Mouse (Mus musculus) megakaryocyte, embryonic 14.5 days (primary cell): ENCODE results near the gene Nemf. TPM values are rescaled to one million over a fixed set of nuclear protein-coding genes. Genes with fewer than 3 reads are reported as not detected.

Experiments used
- H3K27me3 ChIP-seq: replicated peaks from 2 replicates; pipeline ENCODE3; 2012; ENCODE audit warnings: inconsistent platforms
- H3K36me3 ChIP-seq: replicated peaks from 2 replicates; pipeline ENCODE3; 2012; ENCODE audit warnings: low read length, inconsistent platforms, mixed read lengths
- H3K4me1 ChIP-seq: 2 replicates; pipeline ENCODE4 v1.6.1; 2012; ENCODE audit warnings: inconsistent platforms
- H3K4me3 ChIP-seq: replicated peaks from 2 replicates; pipeline ENCODE3; 2012; ENCODE audit warnings: moderate library complexity, mild to moderate bottlenecking, inconsistent platforms
- H3K9me3 ChIP-seq: 2 replicates; pipeline ENCODE4 v1.6.1; 2012; ENCODE audit warnings: inconsistent platforms
- FLI1 ChIP-seq: IDR thresholded peaks from 2 replicates; pipeline ENCODE4 v1.6.1; 2012; ENCODE audit warnings: low read length, inconsistent platforms, mixed read lengths
- GATA1 ChIP-seq: IDR thresholded peaks from 3 replicates; pipeline ENCODE4 v1.6.1; 2012; ENCODE audit warnings: mixed read lengths, low read length, inconsistent platforms, borderline replicate concordance
- polyA plus RNA-seq: library from polyadenylated mRNA; stranded (reverse); fragments of >175 nt; gene quantifications from 2 replicates; pipeline ENCODE4 v1.2.3, GENCODE M21; 2012; ENCODE audit warnings: low replicate concordance; ENCODE audit not compliant: insufficient read depth

The Nemf gene
- polyA plus RNA-seq, 1 experiment, result 1.4 TPM

GRCm38 (mm10) chr12:69309659-69310058 lies 47.3 kb downstream of the Nemf start:
- no peak for TF ChIP-seq FLI1
- no peak for TF ChIP-seq GATA1
- Histone ChIP-seq H3K27me3 (no peaks in the 10 kb centered on the region), H3K9me3 (no peaks in the 10 kb centered on the region), H3K36me3 (peaks cover 96% of the 10 kb centered on the region), H3K4me3 (no peak overlapping the region), H3K4me1 (no peaks in the 10 kb centered on the region)

- Histone ChIP-seq H3K27me3 (no peaks in the 10 kb centered on the region), H3K9me3 (no peaks in the 10 kb centered on the region), H3K4me1 (no peaks in the 10 kb centered on the region), H3K36me3 (peaks cover 95% of the 10 kb centered on the region), H3K4me3 (no peak overlapping the region)
- no peak for TF ChIP-seq FLI1
- no peak for TF ChIP-seq GATA1
Observed at GRCm38 (mm10) chr12:69306333-69306732, 50.6 kb downstream of the Nemf start.

GRCm38 (mm10) chr12:69304051-69304450 lies 52.9 kb downstream of the Nemf start:
- H3K9me3 ChIP-seq, result no peaks in the 10 kb centered on the region
- TF ChIP-seq FLI1, result no peak
- TF ChIP-seq GATA1, result no peak
- no peaks in the 10 kb centered on the region for H3K27me3 ChIP-seq
- H3K4me3 ChIP-seq, result no peak overlapping the region
- peaks cover 85% of the 10 kb centered on the region for H3K36me3 ChIP-seq
- H3K4me1 ChIP-seq, result peaks cover 12% of the 10 kb centered on the region

GRCm38 (mm10) chr12:69302171-69302570 lies 54.8 kb downstream of the Nemf start:
- TF ChIP-seq FLI1, result no peak
- no peak for TF ChIP-seq GATA1
- Histone ChIP-seq H3K27me3 (no peaks in the 10 kb centered on the region), H3K4me1 (peaks cover 24% of the 10 kb centered on the region), H3K36me3 (peaks cover 69% of the 10 kb centered on the region), H3K4me3 (no peak overlapping the region), H3K9me3 (no peaks in the 10 kb centered on the region)

GRCm38 (mm10) chr12:69300391-69300790 lies 56.6 kb downstream of the Nemf start:
- peaks cover 51% of the 10 kb centered on the region for H3K36me3 ChIP-seq

GRCm38 (mm10) chr12:69299831-69300230 lies 57.1 kb downstream of the Nemf start:
- Histone ChIP-seq H3K4me1 (peaks cover 34% of the 10 kb centered on the region), H3K4me3 (no peak overlapping the region), H3K36me3 (peaks cover 45% of the 10 kb centered on the region), H3K27me3 (no peaks in the 10 kb centered on the region), H3K9me3 (no peaks in the 10 kb centered on the region)
- no peak for TF ChIP-seq FLI1
- no peak for TF ChIP-seq GATA1

More at GRCm38 (mm10) chr12:69300391-69300790, 56.6 kb downstream of the Nemf start:
- peaks cover 33% of the 10 kb centered on the region for H3K4me1 ChIP-seq
- no peak for TF ChIP-seq GATA1
- TF ChIP-seq FLI1, result no peak
- no peaks in the 10 kb centered on the region for H3K27me3 ChIP-seq
- H3K4me3 ChIP-seq, result no peak overlapping the region
- no peaks in the 10 kb centered on the region for H3K9me3 ChIP-seq

- no peak overlapping the region for H3K4me3 ChIP-seq
- TF ChIP-seq GATA1 (no peak), FLI1 (no peak)
- no peaks in the 10 kb centered on the region for H3K9me3 ChIP-seq
- H3K27me3 ChIP-seq, result no peaks in the 10 kb centered on the region
- peaks cover 34% of the 10 kb centered on the region for H3K4me1 ChIP-seq
- H3K36me3 ChIP-seq, result peaks cover 40% of the 10 kb centered on the region
Observed at GRCm38 (mm10) chr12:69299231-69299630, 57.7 kb downstream of the Nemf start.

- H3K36me3 ChIP-seq, result peaks cover 31% of the 10 kb centered on the region
- no peaks in the 10 kb centered on the region for H3K9me3 ChIP-seq
- H3K4me3 ChIP-seq, result no peak overlapping the region
- TF ChIP-seq FLI1 (no peak), GATA1 (no peak)
- peaks cover 43% of the 10 kb centered on the region for H3K4me1 ChIP-seq
- no peaks in the 10 kb centered on the region for H3K27me3 ChIP-seq
Observed at GRCm38 (mm10) chr12:69298281-69298680, 58.7 kb downstream of the Nemf start.

- no peak for TF ChIP-seq GATA1
- TF ChIP-seq FLI1, result no peak
- H3K4me1 ChIP-seq, result peaks cover 43% of the 10 kb centered on the region
- H3K36me3 ChIP-seq, result peaks cover 26% of the 10 kb centered on the region
Observed at GRCm38 (mm10) chr12:69297411-69298150, 59.4 kb downstream of the Nemf start.

GRCm38 (mm10) chr12:69296511-69297410 lies 60.2 kb downstream of the Nemf start, which contains the start of gene Klhdc2:
Gene Klhdc2, plus strand, starts transcription at chr12:69296681.
- no peaks in the 10 kb centered on the region for H3K27me3 ChIP-seq
- H3K36me3 ChIP-seq, result peaks cover 18% of the 10 kb centered on the region
- peak within 1 kb of the TSS; percentile 96 for H3K4me3 ChIP-seq
- TF ChIP-seq FLI1 (peak; percentile 42; the same call in 1 of the 2 replicates), GATA1 (no peak)
- H3K9me3 ChIP-seq, result no peaks in the 10 kb centered on the region
- H3K4me1 ChIP-seq, result peaks cover 43% of the 10 kb centered on the region

More at GRCm38 (mm10) chr12:69297411-69298150, 59.4 kb downstream of the Nemf start:
- Histone ChIP-seq H3K27me3 (no peaks in the 10 kb centered on the region), H3K4me3 (peak overlapping the region; percentile 96), H3K9me3 (no peaks in the 10 kb centered on the region)
